Mouse (Mus musculus) ES-E14 (cell line): ENCODE measurements at regions not wholly inside any gene's neighbourhood (a gene's known extent, or its start where the extent isn't known, plus 50 kb on each side); places are given as distances from the start of the nearest gene placed in this dataset.

Experiments
- CHD2 ChIP-seq: IDR thresholded peaks from 2 replicates; pipeline ENCODE4 v1.6.1; 2014; ENCODE audit warnings: mild to moderate bottlenecking, low read depth, low read length, inconsistent platforms
- HCFC1 ChIP-seq: IDR thresholded peaks from 2 replicates; pipeline ENCODE4 v1.6.1; 2012; ENCODE audit warnings: low read length, inconsistent platforms, borderline replicate concordance; ENCODE audit not compliant: insufficient read depth
- ZNF384 ChIP-seq: IDR thresholded peaks from 2 replicates; pipeline ENCODE4 v1.6.1; 2012; ENCODE audit warnings: low read depth, low read length, inconsistent platforms

DNA sequence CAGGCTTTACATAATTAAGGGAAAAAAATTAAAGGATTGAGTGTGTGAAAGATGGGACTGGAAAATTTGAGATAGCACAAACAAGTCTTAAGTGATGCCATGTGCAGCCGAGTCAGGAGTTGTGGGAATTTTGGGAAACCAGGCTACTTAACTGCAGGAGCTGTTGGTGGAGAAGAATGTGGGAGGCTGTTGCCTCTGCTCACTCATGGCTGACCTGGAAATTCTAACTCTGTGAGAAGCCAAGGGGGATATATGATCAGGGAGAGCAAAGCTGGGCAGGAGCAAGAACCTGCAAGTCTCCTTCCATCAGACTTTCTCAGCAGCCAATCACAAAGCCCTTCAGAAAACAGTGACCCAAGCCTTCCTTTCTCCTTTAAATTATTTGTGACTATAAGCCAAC, 1184.0 kb upstream of the 1700008P02Rik start:
- no peak for TF ChIP-seq HCFC1
- no peak for TF ChIP-seq CHD2
- no peak for TF ChIP-seq ZNF384
